Mouse (Mus musculus) heart, postnatal 25 days (tissue): ENCODE measurements around the gene Wdr95. TPM values are rescaled to one million over a fixed set of nuclear protein-coding genes. Genes with fewer than 3 reads are reported as not detected.

ENCODE experiments used
- DNase-seq: peaks from one replicate; pipeline ENCODE4 v3.0.0; 2022; ENCODE audit warnings: low spot score
- intact Hi-C: fragments of 180-260 bp; cut with DNase I; formaldehyde crosslinking; loops from one replicate; pipeline ENCODE4 v1.15.1; 2025
- total RNA-seq, 2 experiments: library from RNA; stranded (reverse); gene quantifications; 2 replicates each; pipeline ENCODE4 v1.2.3; 2021

The Wdr95 gene
- total RNA-seq, 2 experiments from 2014 or later: not detected

- DNase-seq: no peak
- intact Hi-C loops: no loop called here
These were observed 88.3 kb downstream of the Wdr95 start for GRCm38 (mm10) chr5:149616817-149617216.

GRCm38 (mm10) chr5:149617776-149618425, 89.4 kb downstream of the Wdr95 start:
- intact Hi-C loops: no loop called here
- DNase-seq: no peak

GRCm38 (mm10) chr5:149622152-149622551, 93.7 kb downstream of the Wdr95 start:
- intact Hi-C loops: no loop called here
- no peak for DNase-seq

DNA sequence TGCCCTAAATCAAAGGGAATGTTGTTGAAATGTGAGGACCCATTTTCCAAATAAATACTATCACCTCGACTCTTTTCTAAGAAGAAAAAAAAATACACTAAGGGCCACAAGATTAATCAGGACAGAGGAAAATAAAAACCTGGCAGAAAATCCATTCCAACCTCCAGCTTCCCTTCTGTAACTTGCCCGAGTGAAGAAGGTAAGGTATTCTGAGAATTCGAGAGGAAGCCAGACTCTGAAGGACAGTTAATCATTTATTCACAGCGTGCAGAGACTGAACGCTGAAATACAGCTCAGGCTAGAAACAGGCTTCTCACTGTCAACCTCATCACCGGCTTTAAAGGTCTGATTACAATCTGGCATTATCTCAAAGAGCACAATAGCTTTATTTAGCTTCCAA, 94.2 kb downstream of the Wdr95 start:
- intact Hi-C loops: no loop called here
- DNase-seq: no peak

DNA sequence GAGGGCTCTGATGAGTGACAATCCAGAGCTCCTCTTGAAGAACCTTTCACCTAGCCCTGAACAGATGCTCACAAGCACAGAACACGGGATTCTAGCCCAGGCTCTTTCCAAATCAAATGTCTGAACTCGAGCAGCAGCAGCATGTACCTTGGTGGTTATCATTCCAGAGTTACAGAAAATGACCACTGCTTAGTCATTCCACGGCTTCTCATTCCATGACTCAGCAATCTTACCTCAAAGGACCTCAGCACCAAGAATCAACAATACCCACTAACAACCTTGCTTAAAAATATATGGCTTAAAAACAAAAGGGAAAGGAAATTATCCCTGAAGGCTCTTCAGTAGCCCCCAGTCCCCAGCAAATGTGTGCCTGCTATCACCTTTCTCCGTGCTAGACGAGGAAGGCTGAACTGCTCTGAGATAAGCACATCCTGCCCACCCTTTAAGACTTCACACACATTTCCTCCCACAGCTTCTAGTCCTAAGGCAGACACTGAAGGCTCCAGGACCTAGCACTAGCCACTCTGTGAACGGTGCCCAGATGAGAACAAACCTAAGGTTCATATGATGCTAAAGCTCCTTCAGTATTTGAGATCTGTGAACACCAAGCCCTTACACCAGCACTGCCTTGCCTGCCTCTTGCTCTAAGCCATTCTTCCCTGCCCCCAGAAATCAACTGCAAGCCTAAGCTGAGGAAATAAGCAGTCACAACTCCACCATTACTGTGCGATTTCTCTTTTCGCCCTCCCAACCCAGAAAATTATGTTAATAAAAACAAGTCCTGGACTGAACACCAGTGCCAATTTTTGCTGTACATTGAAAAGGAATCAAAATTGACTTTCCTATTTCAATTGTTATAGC, 95.6 kb downstream of the Wdr95 start:
- intact Hi-C loops: no loop called here
- DNase-seq: no peak

DNA sequence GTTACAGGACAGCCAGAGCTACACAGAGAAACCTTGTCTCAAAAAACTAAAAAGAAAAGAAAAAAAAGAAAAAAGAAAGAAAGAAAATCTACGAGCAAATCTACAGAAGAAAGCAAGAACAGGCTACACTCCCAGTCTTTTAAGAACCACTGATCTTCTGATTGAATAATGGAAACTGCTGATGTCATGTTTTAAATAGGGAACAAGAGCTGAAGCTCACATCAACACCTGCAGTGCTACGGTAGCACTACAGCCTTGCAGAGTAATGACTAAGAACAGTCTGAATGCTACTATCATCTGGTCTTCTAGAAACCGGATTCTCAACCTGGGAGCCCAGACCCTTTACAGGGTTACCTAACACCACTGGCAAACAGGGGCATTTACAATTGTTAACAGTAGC, 97.1 kb downstream of the Wdr95 start:
- DNase-seq: no peak
- intact Hi-C loops: no loop called here

- no peak for DNase-seq
- intact Hi-C loops: loop anchor here (2.0 kb wide), 1 partner anchor 44 kb away; the partner anchor contains the start of gene B3glct
These were observed 106.0 kb downstream of the Wdr95 start for GRCm38 (mm10) chr5:149634409-149635035.

DNA sequence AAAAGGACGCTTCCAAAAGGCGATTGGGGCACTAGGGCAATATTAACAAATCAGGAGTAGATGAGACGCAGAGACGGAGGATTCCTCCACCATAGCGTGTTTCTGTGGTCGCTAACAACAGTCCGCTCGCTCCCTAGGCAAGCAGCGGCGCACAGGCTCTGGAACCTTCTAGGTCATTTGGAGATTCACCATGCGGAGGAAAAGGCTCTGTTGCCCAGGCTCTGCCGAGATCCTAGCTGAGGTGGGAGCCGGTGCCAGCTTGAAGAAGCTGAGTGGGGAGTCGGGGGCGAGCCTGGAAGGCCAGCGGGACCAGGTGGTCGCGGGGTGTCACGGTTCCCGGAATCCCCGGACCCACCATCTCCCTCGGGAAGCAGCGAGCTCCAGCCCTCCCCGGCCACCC, 107.1 kb downstream of the Wdr95 start:
- intact Hi-C loops: loop anchor here (2.0 kb wide), 1 partner anchor 43 kb away; the partner anchor contains the start of gene B3glct
- no peak for DNase-seq

- intact Hi-C loops: no loop called here
- peak; percentile 97 for DNase-seq
These were observed 107.8 kb downstream of the Wdr95 start, which contains the start of gene Hsph1 for GRCm38 (mm10) chr5:149636075-149636920. Hsph1 (minus strand) TSS chr5:149636376.

- intact Hi-C loops: no loop called here
- no peak for DNase-seq
These were observed 108.8 kb downstream of the Wdr95 start for GRCm38 (mm10) chr5:149637306-149637705.

- intact Hi-C loops: no loop called here
- DNase-seq: no peak
These were observed 112.9 kb downstream of the Wdr95 start for GRCm38 (mm10) chr5:149641277-149641892.

GRCm38 (mm10) chr5:149642366-149642765, 113.9 kb downstream of the Wdr95 start:
- intact Hi-C loops: no loop called here
- DNase-seq: no peak

- DNase-seq: no peak
- intact Hi-C loops: no loop called here
These were observed 114.5 kb downstream of the Wdr95 start for GRCm38 (mm10) chr5:149642783-149643509.

- DNase-seq: no peak
- intact Hi-C loops: no loop called here
These were observed 119.1 kb downstream of the Wdr95 start for GRCm38 (mm10) chr5:149647367-149648115.

DNA sequence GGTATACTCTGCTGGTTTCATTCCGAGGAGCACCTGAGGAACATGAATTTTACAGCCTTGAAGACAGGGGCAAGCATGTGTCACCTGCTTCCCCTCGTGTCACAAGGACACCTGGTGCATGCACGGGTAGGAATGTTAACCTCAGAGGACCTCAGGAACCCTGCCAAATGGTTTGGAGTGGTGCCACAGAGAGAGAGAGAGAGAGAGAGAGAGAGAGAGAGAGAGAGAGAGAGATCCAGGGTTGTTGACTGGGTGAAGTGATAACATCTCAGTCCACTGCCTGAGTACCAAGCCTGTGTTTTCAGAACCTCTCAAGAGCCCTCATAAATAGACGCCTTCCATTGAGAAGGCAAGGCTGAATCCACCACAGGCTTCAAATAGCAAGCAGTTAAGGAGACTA, 119.7 kb downstream of the Wdr95 start:
- intact Hi-C loops: no loop called here
- DNase-seq: no peak

- intact Hi-C loops: no loop called here
These were observed 120.5 kb downstream of the Wdr95 start for GRCm38 (mm10) chr5:149648895-149649406.

GRCm38 (mm10) chr5:149649499-149650178, 121.2 kb downstream of the Wdr95 start:
- DNase-seq: no peak
- intact Hi-C loops: no loop called here

More at GRCm38 (mm10) chr5:149648895-149649406, 120.5 kb downstream of the Wdr95 start:
- DNase-seq: no peak
